Comparison of ENCODE assay signal across 28 mouse cellular contexts in the genomic region with DNA sequence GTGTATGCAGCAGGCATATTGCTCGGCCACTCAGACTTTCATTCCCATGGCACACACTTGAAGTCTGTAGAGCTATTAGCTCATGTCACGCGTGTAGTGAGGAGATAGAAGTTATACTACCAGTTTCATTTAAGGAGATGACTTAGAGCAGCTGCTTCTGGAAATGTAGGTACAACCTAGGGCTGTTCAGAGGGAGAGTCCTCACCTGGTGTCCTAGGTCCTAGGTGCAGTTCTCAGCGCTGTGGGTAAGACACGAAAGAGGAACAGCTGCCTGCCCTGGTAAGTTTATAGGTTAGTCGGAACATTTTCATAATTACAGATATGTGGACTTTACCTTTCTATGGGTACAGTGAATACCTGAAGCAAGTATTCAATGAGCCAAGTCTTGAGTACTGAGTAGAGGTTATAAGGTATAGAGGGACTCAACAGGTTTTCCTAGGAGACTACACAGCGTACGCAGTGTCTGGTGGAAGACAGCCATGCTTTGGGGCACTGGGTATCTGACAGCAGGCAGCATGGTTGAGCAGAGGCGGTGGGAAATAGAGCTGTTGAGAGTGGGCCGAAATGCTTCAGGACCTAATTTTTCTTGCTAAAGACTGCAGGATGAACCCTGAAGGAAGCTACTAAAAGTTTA. TPM values are rescaled to one million over a fixed set of nuclear protein-coding genes. Genes with fewer than 3 reads are reported as not detected.
DNase-seq lines count a peak whose midpoint lies in the region; ATAC-seq and TF ChIP-seq lines count a peak whose summit lies in the region.
"Had no signal": no experiment of that assay in that cellular context is flagged by ENCODE, and none has a peak within 500 bp of the region (broad histone marks: within the 10 kb centered on the region; RNA-seq: fewer than 3 reads in every experiment).

No protein-coding gene starts in this region.

- TF ChIP-seq CTCF in intestine, postnatal 0 days (IDR thresholded peaks at IDR 0.05; ENCODE audit: low read depth) = no peak

- 0 out of 2 replicates have a peak, but pooled peaks cover 6% of the 10 kb centered on the region for H3K4me1 ChIP-seq in intestine, postnatal 0 days (replicated peaks; ENCODE audit: control insufficient read depth, insufficient read depth, low read length)
- H3K4me1 ChIP-seq: embryonic facial prominence, embryonic 13.5 days; embryonic facial prominence, embryonic 15.5 days; forebrain, embryonic 10.5 days; forebrain, embryonic 12.5 days had no signal

- H3K27me3 ChIP-seq in intestine, postnatal 0 days (replicated peaks; ENCODE audit: control insufficient read depth, insufficient read depth, low read length) = no peaks in the 10 kb centered on the region
- H3K27me3 ChIP-seq: CH12.LX; embryonic facial prominence, embryonic 13.5 days; embryonic facial prominence, embryonic 15.5 days; forebrain, embryonic 12.5 days; Patski had no signal

- peak overlapping the region; percentile 14 for H3K4me2 ChIP-seq in intestine, postnatal 0 days (replicated peaks; ENCODE audit: low read depth)
- H3K4me2 ChIP-seq: embryonic facial prominence, embryonic 13.5 days; embryonic facial prominence, embryonic 15.5 days; forebrain, embryonic 12.5 days had no signal

- H3K27ac ChIP-seq in intestine, postnatal 0 days (ENCODE audit: low read depth, low read length) = peak overlapping the region; percentile 73
- H3K27ac ChIP-seq: embryonic facial prominence, embryonic 13.5 days; embryonic facial prominence, embryonic 15.5 days; forebrain, embryonic 10.5 days; forebrain, embryonic 12.5 days had no signal

- no peaks in the 10 kb centered on the region for H3K36me3 ChIP-seq in intestine, postnatal 0 days (ENCODE audit: control insufficient read depth, insufficient read depth)
- H3K36me3 ChIP-seq: embryonic facial prominence, embryonic 13.5 days; embryonic facial prominence, embryonic 15.5 days; forebrain, embryonic 10.5 days; forebrain, embryonic 12.5 days; G1E had no signal

- WGBS in intestine, postnatal 0 days = 52% methylated on average over 10 of the region's 10 CpGs

- no peak overlapping the region for H3K9ac ChIP-seq in intestine, postnatal 0 days (ENCODE audit: low read depth, low read length)
- H3K9ac ChIP-seq: embryonic facial prominence, embryonic 13.5 days; embryonic facial prominence, embryonic 15.5 days; forebrain, embryonic 12.5 days had no signal

- no peak overlapping the region for H3K4me3 ChIP-seq in intestine, postnatal 0 days (ENCODE audit: low read depth, low read length)
- H3K4me3 ChIP-seq: embryonic facial prominence, embryonic 13.5 days; embryonic facial prominence, embryonic 15.5 days; erythroblast, embryonic 14.5 days; forebrain, embryonic 10.5 days; forebrain, embryonic 12.5 days had no signal

- intact Hi-C loops in heart, postnatal 10 days (cut with DNase I) = no loop called here

- no peaks in the 10 kb centered on the region for H3K9me3 ChIP-seq in intestine, postnatal 0 days (ENCODE audit: control insufficient read depth)
- H3K9me3 ChIP-seq: embryonic facial prominence, embryonic 13.5 days; embryonic facial prominence, embryonic 15.5 days; forebrain, embryonic 10.5 days; forebrain, embryonic 12.5 days had no signal

- peak; percentile 64 for ATAC-seq in intestine, postnatal 0 days
- ATAC-seq: activated CD4-positive, CD25-positive, alpha-beta regulatory T cell, adult 4 months; CD4-positive, CD25-positive, alpha-beta regulatory T cell, adult 4 months; forebrain, embryonic 14.5 days; forebrain, embryonic 16.5 days; Patski had no signal

- DNase-seq in heart, adult 11 months = peak; percentile 22
- no peak for DNase-seq in heart, postnatal 10 days
- DNase-seq in layer of hippocampus, postnatal 25 days (ENCODE audit: extremely low spot score in 1 of 2, low spot score in 1 of 2) = no peak
- no peak for DNase-seq in adrenal gland, adult (ENCODE audit: inconsistent age in 2 of 2, low spot score in 1 of 2)
- DNase-seq: adrenal gland, adult 2 months; adrenal gland, postnatal 10 days; adrenal gland, postnatal 25 days; B cell, adult 2 months; cerebellum, adult 11 months; cerebellum, adult 18-20 months; cerebellum, adult 8-10 months; cerebellum, adult 9-11 months; cerebellum, postnatal 14 days; cerebellum, postnatal 36 days; embryo, embryonic 11 days had no signal

RNA-seq across cellular contexts. Expression of gene Pde3a, which starts 43.9 kb away (rescaled TPM):
- total RNA-seq in heart, postnatal 10 days (2021) = 10 to 100 TPM; 69.9 to 71.6 TPM
- 17.6 and 18.6 TPM in 2 replicates for polyA plus RNA-seq in intestine, postnatal 0 days (2015; fragmentation: Nextera tagmentation; extraction: Ambion mirVana)
- total RNA-seq in layer of hippocampus, postnatal 25 days (2021) = 1 to 10 TPM; 2.2 to 3.0 TPM
- polyA plus RNA-seq: CD4-positive, CD25-positive, alpha-beta regulatory T cell, adult 4 months; erythroblast, embryonic 14.5 days; G1E had no signal

Comparison
In these comparisons a context has a peak if more than half of its experiments do, and no peak if none do; other contexts are left out.
1. RNA of gene Pde3a, which starts 43.9 kb away (total RNA-seq): 69.9 to 71.6 TPM in heart, postnatal 10 days; 2.2 to 3.0 TPM in layer of hippocampus, postnatal 25 days; every median in the first group is over 10 times any median in the second.